Mouse (Mus musculus): ENCODE results near the gene Pif1.

The Pif1 gene

GRCm38 (mm10) chr9:65621666-65622065 lies 34.7 kb downstream of the Pif1 start:
- in situ Hi-C loops (cut with MboI; ENCODE audit: low pct_unique_long_range_greater_than_20kb in 1 of 2, low sequenced_read_pairs in 2 of 2, unreplicated experiment in 1 of 2), result no loop called here

GRCm38 (mm10) chr9:65622826-65623225 lies 35.9 kb downstream of the Pif1 start:
- in situ Hi-C loops (cut with MboI; ENCODE audit: low pct_unique_long_range_greater_than_20kb in 1 of 2, low sequenced_read_pairs in 2 of 2, unreplicated experiment in 1 of 2), result no loop called here

GRCm38 (mm10) chr9:65624266-65624665 lies 37.3 kb downstream of the Pif1 start:
- in situ Hi-C loops (cut with MboI; ENCODE audit: low pct_unique_long_range_greater_than_20kb in 1 of 2, low sequenced_read_pairs in 2 of 2, unreplicated experiment in 1 of 2), result no loop called here

GRCm38 (mm10) chr9:65629025-65629766 lies 42.2 kb downstream of the Pif1 start, which contains the start of gene Rbpms2:
TSS of gene Rbpms2 (plus strand) at chr9:65629648.
- in situ Hi-C loops (cut with MboI; ENCODE audit: low pct_unique_long_range_greater_than_20kb in 1 of 2, low sequenced_read_pairs in 2 of 2, unreplicated experiment in 1 of 2), result no loop called here

- in situ Hi-C loops (cut with MboI; ENCODE audit: low pct_unique_long_range_greater_than_20kb in 1 of 2, low sequenced_read_pairs in 2 of 2, unreplicated experiment in 1 of 2), result no loop called here
Observed at GRCm38 (mm10) chr9:65629767-65630630, 43.0 kb downstream of the Pif1 start.

GRCm38 (mm10) chr9:65630631-65631353 lies 43.8 kb downstream of the Pif1 start:
- in situ Hi-C loops (cut with MboI; ENCODE audit: low pct_unique_long_range_greater_than_20kb in 1 of 2, low sequenced_read_pairs in 2 of 2, unreplicated experiment in 1 of 2), result no loop called here

GRCm38 (mm10) chr9:65631354-65632021 lies 44.5 kb downstream of the Pif1 start:
- in situ Hi-C loops (cut with MboI; ENCODE audit: low pct_unique_long_range_greater_than_20kb in 1 of 2, low sequenced_read_pairs in 2 of 2, unreplicated experiment in 1 of 2), result no loop called here

- in situ Hi-C loops (cut with MboI; ENCODE audit: low pct_unique_long_range_greater_than_20kb in 1 of 2, low sequenced_read_pairs in 2 of 2, unreplicated experiment in 1 of 2), result no loop called here
Observed at GRCm38 (mm10) chr9:65635766-65636165, 48.8 kb downstream of the Pif1 start.

GRCm38 (mm10) chr9:65636926-65637325 lies 50.0 kb downstream of the Pif1 start:
- in situ Hi-C loops (cut with MboI; ENCODE audit: low pct_unique_long_range_greater_than_20kb in 1 of 2, low sequenced_read_pairs in 2 of 2, unreplicated experiment in 1 of 2), result no loop called here

GRCm38 (mm10) chr9:65639065-65639464 lies 52.1 kb downstream of the Pif1 start:
- in situ Hi-C loops (cut with MboI; ENCODE audit: low pct_unique_long_range_greater_than_20kb in 1 of 2, low sequenced_read_pairs in 2 of 2, unreplicated experiment in 1 of 2), result no loop called here

GRCm38 (mm10) chr9:65640838-65641410 lies 54.0 kb downstream of the Pif1 start:
- in situ Hi-C loops (cut with MboI; ENCODE audit: low pct_unique_long_range_greater_than_20kb in 1 of 2, low sequenced_read_pairs in 2 of 2, unreplicated experiment in 1 of 2), result no loop called here

- in situ Hi-C loops (cut with MboI; ENCODE audit: low pct_unique_long_range_greater_than_20kb in 1 of 2, low sequenced_read_pairs in 2 of 2, unreplicated experiment in 1 of 2), result no loop called here
Observed at GRCm38 (mm10) chr9:65641446-65642052, 54.6 kb downstream of the Pif1 start.

GRCm38 (mm10) chr9:65642546-65642945 lies 55.6 kb downstream of the Pif1 start:
- in situ Hi-C loops (cut with MboI; ENCODE audit: low pct_unique_long_range_greater_than_20kb in 1 of 2, low sequenced_read_pairs in 2 of 2, unreplicated experiment in 1 of 2), result no loop called here

GRCm38 (mm10) chr9:65644960-65645359 lies 58.0 kb downstream of the Pif1 start:
- in situ Hi-C loops (cut with MboI; ENCODE audit: low pct_unique_long_range_greater_than_20kb in 1 of 2, low sequenced_read_pairs in 2 of 2, unreplicated experiment in 1 of 2), result no loop called here

All from mouse embryonic stem cell (cell line).